Mouse (Mus musculus): ENCODE results near the gene Fuca1. TPM values are rescaled to one million over a fixed set of nuclear protein-coding genes. Genes with fewer than 3 reads are reported as not detected.
A peak's percentile ranks its signal among the peaks of the same experiment; 100 is the strongest.

Fuca1 gene
- polyA plus RNA-seq, 1 experiment from 2014 or later = 51.6 TPM

- H3K27ac ChIP-seq = no peak overlapping the region
- no peaks in the 10 kb centered on the region; the same call in 1 of the 2 replicates for H3K4me1 ChIP-seq
- peak; percentile 60; the same call in 1 of the 2 replicates for ATAC-seq (ENCODE audit: insufficient number of reproducible peaks, insufficient read depth, low FRiP score, low TSS enrichment)
- H3K4me3 ChIP-seq = no peak overlapping the region
- no peaks in the 10 kb centered on the region for H3K27me3 ChIP-seq
- 33% methylated on average over 3 of the region's 3 CpGs for WGBS
- H3K36me3 ChIP-seq = no peaks in the 10 kb centered on the region
- H3K4me2 ChIP-seq (replicated peaks) = no peak overlapping the region
- no peak overlapping the region for H3K9ac ChIP-seq
- H3K9me3 ChIP-seq = no peaks in the 10 kb centered on the region
Observed at GRCm38 (mm10) chr4:135912835-135913234, 7.7 kb upstream of the Fuca1 start.

DNA sequence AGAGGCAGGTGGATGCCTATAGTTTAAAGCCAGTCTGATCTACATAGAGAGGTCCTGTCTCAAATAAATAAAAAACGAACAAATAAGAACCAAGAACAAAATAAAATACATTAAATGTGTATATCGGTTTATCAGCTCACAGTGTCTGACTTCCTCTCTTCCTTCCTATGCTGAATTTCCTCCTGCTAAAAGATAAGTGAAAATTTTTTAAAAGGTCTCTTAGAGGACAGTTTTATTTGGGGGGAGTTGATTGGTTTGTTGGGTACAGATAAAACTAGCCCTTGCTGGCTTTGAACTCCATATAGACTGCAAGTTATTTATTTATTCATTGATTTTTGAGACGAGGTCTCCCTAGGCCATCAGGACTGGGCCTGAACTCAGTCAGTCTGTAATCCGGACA is 7.1 kb upstream of the Fuca1 start:
- Histone ChIP-seq H3K27ac (no peak overlapping the region), H3K4me3 (no peak overlapping the region), H3K9ac (no peak overlapping the region), H3K27me3 (no peaks in the 10 kb centered on the region), H3K36me3 (no peaks in the 10 kb centered on the region), H3K4me2 (replicated peaks) (no peak overlapping the region), H3K9me3 (no peaks in the 10 kb centered on the region), H3K4me1 (no peaks in the 10 kb centered on the region; the same call in 1 of the 2 replicates)
- 70% methylated on average over 4 of the region's 4 CpGs for WGBS
- ATAC-seq (ENCODE audit: insufficient number of reproducible peaks, insufficient read depth, low FRiP score, low TSS enrichment) = no peak

GRCm38 (mm10) chr4:135918635-135919279 is 1.8 kb upstream of the Fuca1 start:
- 88% methylated on average over 13 of the region's 13 CpGs for WGBS
- H3K9me3 ChIP-seq = no peaks in the 10 kb centered on the region
- H3K4me1 ChIP-seq = peaks cover 8% of the 10 kb centered on the region
- no peak overlapping the region for H3K4me2 ChIP-seq (replicated peaks)
- H3K4me3 ChIP-seq = no peak overlapping the region
- H3K27ac ChIP-seq = no peak overlapping the region
- H3K27me3 ChIP-seq = no peaks in the 10 kb centered on the region
- H3K9ac ChIP-seq = no peak overlapping the region
- ATAC-seq (ENCODE audit: insufficient number of reproducible peaks, insufficient read depth, low FRiP score, low TSS enrichment) = no peak
- H3K36me3 ChIP-seq = no peaks in the 10 kb centered on the region

DNA sequence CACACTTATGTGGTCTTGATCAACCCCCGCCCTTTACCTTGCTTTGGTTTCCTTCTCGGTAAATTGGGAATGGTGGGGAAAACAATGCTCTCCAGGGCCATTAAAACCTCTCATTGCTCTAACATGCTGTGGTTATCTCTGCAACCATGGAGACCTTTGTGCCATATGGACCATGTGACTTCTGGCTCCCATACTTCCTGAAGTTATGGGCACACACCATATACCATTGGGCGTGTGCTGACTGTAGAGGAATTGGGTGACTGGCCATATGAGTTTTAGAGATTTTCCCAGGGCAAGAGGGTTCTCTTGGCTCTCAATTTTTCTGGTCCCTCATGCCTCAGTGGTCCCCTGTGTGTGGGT is 1.3 kb upstream of the Fuca1 start:
- Histone ChIP-seq H3K4me1 (peaks cover 8% of the 10 kb centered on the region), H3K36me3 (no peaks in the 10 kb centered on the region), H3K27ac (no peak overlapping the region), H3K27me3 (no peaks in the 10 kb centered on the region), H3K4me2 (replicated peaks) (no peak overlapping the region), H3K4me3 (no peak overlapping the region), H3K9ac (no peak overlapping the region), H3K9me3 (no peaks in the 10 kb centered on the region)
- no peak for ATAC-seq (ENCODE audit: insufficient number of reproducible peaks, insufficient read depth, low FRiP score, low TSS enrichment)
- 93% methylated on average over 3 of the region's 3 CpGs for WGBS

- H3K4me1 ChIP-seq = peaks cover 8% of the 10 kb centered on the region
- no peak for ATAC-seq (ENCODE audit: insufficient number of reproducible peaks, insufficient read depth, low FRiP score, low TSS enrichment)
- whole genome bisulfite sequencing = 7% methylated on average over 26 of the region's 26 CpGs
- H3K27me3 ChIP-seq = no peaks in the 10 kb centered on the region
- peaks cover 16% of the 10 kb centered on the region for H3K36me3 ChIP-seq
- peak overlapping the region; percentile 80 for H3K4me3 ChIP-seq
- H3K4me2 ChIP-seq (replicated peaks) = peak overlapping the region; percentile 80
- no peaks in the 10 kb centered on the region for H3K9me3 ChIP-seq
- H3K9ac ChIP-seq = peak overlapping the region; percentile 79
- H3K27ac ChIP-seq = peak overlapping the region; percentile 84
Observed at GRCm38 (mm10) chr4:135921257-135922120, 954 bp downstream of the Fuca1 start.

DNA sequence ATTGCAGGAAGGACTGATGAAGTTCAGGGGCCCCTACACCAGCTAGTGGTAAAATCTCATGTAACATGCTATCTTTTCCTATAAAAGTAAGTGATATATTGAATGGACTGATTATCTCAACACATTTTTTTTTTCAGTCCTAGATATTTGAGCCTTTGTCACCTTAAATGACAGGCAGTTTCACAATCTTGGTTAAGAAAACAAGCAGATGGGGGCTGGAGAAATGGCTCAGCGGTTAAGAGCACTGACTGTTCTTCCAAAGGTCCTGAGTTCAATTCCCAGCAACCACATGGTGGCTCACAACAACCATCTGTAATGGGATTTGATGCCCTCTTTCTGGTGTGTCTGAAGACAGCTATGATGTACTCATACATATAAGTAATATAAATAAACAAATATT is 1.7 kb downstream of the Fuca1 start:
- H3K4me2 ChIP-seq (replicated peaks) = peak overlapping the region; percentile 80
- H3K4me3 ChIP-seq = peak overlapping the region; percentile 80; the same call in 1 of the 2 replicates
- no peaks in the 10 kb centered on the region for H3K27me3 ChIP-seq
- H3K4me1 ChIP-seq = peaks cover 8% of the 10 kb centered on the region
- peaks cover 21% of the 10 kb centered on the region for H3K36me3 ChIP-seq
- no peak for ATAC-seq (ENCODE audit: insufficient number of reproducible peaks, insufficient read depth, low FRiP score, low TSS enrichment)
- H3K9me3 ChIP-seq = no peaks in the 10 kb centered on the region
- no peak overlapping the region for H3K9ac ChIP-seq
- 60% methylated on average over 1 of the region's 1 CpGs for WGBS
- H3K27ac ChIP-seq = no peak overlapping the region

DNA sequence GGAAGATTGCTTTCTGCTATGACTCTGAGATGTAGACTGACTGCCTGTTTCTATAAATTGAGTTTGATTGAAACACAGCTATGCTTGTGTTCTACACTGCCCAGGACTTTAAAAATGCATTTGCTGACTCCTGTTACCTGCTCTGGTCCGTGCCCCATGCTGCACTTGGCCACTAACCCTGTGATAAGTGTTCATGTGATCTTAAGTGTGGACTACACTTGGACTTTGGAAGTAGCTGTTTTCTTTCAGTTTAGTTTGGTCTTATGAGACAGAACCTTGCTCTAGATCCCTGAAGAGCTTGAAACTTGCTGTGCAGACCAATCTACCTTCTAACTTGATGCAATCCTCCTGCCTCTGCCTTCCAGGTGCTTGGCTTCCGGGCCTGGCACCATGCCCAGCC is 3.9 kb downstream of the Fuca1 start:
- Histone ChIP-seq H3K27me3 (no peaks in the 10 kb centered on the region), H3K4me3 (no peak overlapping the region), H3K36me3 (peaks cover 21% of the 10 kb centered on the region), H3K9me3 (no peaks in the 10 kb centered on the region), H3K9ac (no peak overlapping the region), H3K4me1 (peaks cover 8% of the 10 kb centered on the region), H3K4me2 (replicated peaks) (no peak overlapping the region), H3K27ac (no peak overlapping the region)
- no peak for ATAC-seq (ENCODE audit: insufficient number of reproducible peaks, insufficient read depth, low FRiP score, low TSS enrichment)
- 89% methylated on average over 2 of the region's 2 CpGs for WGBS

DNA sequence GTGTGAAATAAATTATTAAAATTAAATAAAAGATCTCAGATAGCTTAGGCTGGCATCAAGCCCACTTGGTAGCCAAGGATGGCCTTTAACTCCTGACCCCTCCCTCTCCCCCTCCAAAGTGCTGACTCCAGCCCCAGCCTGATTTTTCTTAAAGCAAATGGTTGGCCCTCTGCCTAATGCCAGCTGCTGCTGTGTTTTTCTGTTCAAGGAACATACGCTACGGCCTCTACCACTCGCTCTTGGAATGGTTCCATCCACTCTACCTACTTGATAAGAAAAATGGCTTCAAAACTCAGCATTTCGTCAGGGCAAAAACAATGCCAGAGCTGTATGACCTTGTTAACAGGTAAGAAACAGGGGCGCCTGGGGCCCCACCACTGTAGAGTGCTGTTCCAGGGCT is 4.8 kb downstream of the Fuca1 start:
- H3K4me2 ChIP-seq (replicated peaks) = no peak overlapping the region
- no peaks in the 10 kb centered on the region for H3K27me3 ChIP-seq
- no peak overlapping the region for H3K4me3 ChIP-seq
- H3K9me3 ChIP-seq = no peaks in the 10 kb centered on the region
- H3K4me1 ChIP-seq = peaks cover 8% of the 10 kb centered on the region
- no peak overlapping the region for H3K27ac ChIP-seq
- H3K9ac ChIP-seq = no peak overlapping the region
- 91% methylated on average over 5 of the region's 5 CpGs for WGBS
- ATAC-seq (ENCODE audit: insufficient number of reproducible peaks, insufficient read depth, low FRiP score, low TSS enrichment) = no peak
- peaks cover 21% of the 10 kb centered on the region for H3K36me3 ChIP-seq

- H3K4me3 ChIP-seq = no peak overlapping the region
- no peak for ATAC-seq (ENCODE audit: insufficient number of reproducible peaks, insufficient read depth, low FRiP score, low TSS enrichment)
Observed at GRCm38 (mm10) chr4:135926195-135926808, 5.8 kb downstream of the Fuca1 start.

DNA sequence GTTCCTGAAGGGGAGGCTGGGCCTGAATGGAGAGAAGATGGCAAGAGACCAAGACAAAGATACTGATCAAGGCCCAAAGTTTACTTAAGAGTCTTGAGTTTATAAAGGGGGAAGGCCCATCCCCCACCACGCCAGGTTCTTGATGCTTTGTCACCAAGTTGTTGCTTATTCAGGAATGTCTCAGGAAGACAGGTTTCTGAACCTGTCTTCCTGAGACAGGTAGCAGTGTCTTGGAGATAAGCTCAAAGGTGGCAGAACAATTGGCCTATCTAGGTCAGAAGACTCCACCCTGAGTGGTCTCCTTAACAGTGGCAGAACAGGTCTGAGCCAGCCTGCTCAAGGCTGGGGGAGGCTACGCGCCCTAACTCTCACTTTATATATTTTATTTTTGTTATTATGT is 6.3 kb downstream of the Fuca1 start:
- 92% methylated on average over 3 of the region's 3 CpGs for WGBS
- Histone ChIP-seq H3K4me2 (replicated peaks) (no peak overlapping the region), H3K27me3 (no peaks in the 10 kb centered on the region), H3K9ac (no peak overlapping the region), H3K4me1 (peaks cover 2% of the 10 kb centered on the region), H3K27ac (no peak overlapping the region), H3K4me3 (no peak overlapping the region), H3K9me3 (no peaks in the 10 kb centered on the region), H3K36me3 (peaks cover 27% of the 10 kb centered on the region)
- no peak for ATAC-seq (ENCODE audit: insufficient number of reproducible peaks, insufficient read depth, low FRiP score, low TSS enrichment)

More at GRCm38 (mm10) chr4:135926195-135926808, 5.8 kb downstream of the Fuca1 start:
- WGBS = 89% methylated on average over 10 of the region's 10 CpGs
- no peak overlapping the region for H3K9ac ChIP-seq
- H3K27me3 ChIP-seq = no peaks in the 10 kb centered on the region
- H3K4me1 ChIP-seq = peaks cover 7% of the 10 kb centered on the region
- no peaks in the 10 kb centered on the region for H3K9me3 ChIP-seq
- H3K4me2 ChIP-seq (replicated peaks) = no peak overlapping the region
- peaks cover 25% of the 10 kb centered on the region for H3K36me3 ChIP-seq
- no peak overlapping the region for H3K27ac ChIP-seq

GRCm38 (mm10) chr4:135928376-135928775 is 7.8 kb downstream of the Fuca1 start:
- H3K9ac ChIP-seq = no peak overlapping the region
- H3K9me3 ChIP-seq = no peaks in the 10 kb centered on the region
- ATAC-seq (ENCODE audit: insufficient number of reproducible peaks, insufficient read depth, low FRiP score, low TSS enrichment) = no peak
- no peak overlapping the region for H3K4me2 ChIP-seq (replicated peaks)
- 79% methylated on average over 9 of the region's 9 CpGs for WGBS
- H3K27me3 ChIP-seq = no peaks in the 10 kb centered on the region
- no peaks in the 10 kb centered on the region for H3K4me1 ChIP-seq
- H3K36me3 ChIP-seq = peaks cover 36% of the 10 kb centered on the region
- no peak overlapping the region for H3K27ac ChIP-seq
- no peak overlapping the region for H3K4me3 ChIP-seq

GRCm38 (mm10) chr4:135929405-135929804 is 8.9 kb downstream of the Fuca1 start:
- 88% methylated on average over 5 of the region's 5 CpGs for WGBS
- no peak overlapping the region for H3K9ac ChIP-seq
- H3K36me3 ChIP-seq = peaks cover 40% of the 10 kb centered on the region
- H3K27ac ChIP-seq = no peak overlapping the region
- H3K4me2 ChIP-seq (replicated peaks) = no peak overlapping the region
- H3K9me3 ChIP-seq = no peaks in the 10 kb centered on the region
- no peak for ATAC-seq (ENCODE audit: insufficient number of reproducible peaks, insufficient read depth, low FRiP score, low TSS enrichment)
- no peaks in the 10 kb centered on the region for H3K27me3 ChIP-seq
- H3K4me3 ChIP-seq = no peak overlapping the region
- no peaks in the 10 kb centered on the region for H3K4me1 ChIP-seq

All from embryonic facial prominence, embryonic 12.5 days (tissue).